Mouse (Mus musculus) kidney, postnatal 0 days (tissue): ENCODE results near the gene Stox2. TPM values are rescaled to one million over a fixed set of nuclear protein-coding genes. Genes with fewer than 3 reads are reported as not detected.
"Not testable (repeated sequence)": the region's sequence is repeated elsewhere in the genome, so short reads cannot be mapped to it uniquely, and the experiment has no call there.

Experiments used
- ATAC-seq: fragments of 200-750 bp; cut with Nextera tagmentation; replicated peaks from 2 replicates; pipeline ENCODE4 v1.8.0; 2017; ENCODE audit warnings: low read depth, moderate number of reproducible peaks, moderate TSS enrichment, moderate library complexity; ENCODE audit not compliant: low FRiP score
- DNase-seq: peaks from one replicate; pipeline ENCODE4 v3.0.0-alpha.2; 2016; ENCODE audit warnings: low spot score
- H3K27ac ChIP-seq: fragments of 300-500 bp; sonication (generic); 2 replicates; pipeline ENCODE4 v1.5.1; 2014; ENCODE audit warnings: mild to moderate bottlenecking
- H3K27me3 ChIP-seq: fragments of 300-500 bp; sonication (generic); 2 replicates; pipeline ENCODE4 v1.6.1; 2014; ENCODE audit warnings: low read length, mixed read lengths; ENCODE audit not compliant: insufficient read depth
- H3K36me3 ChIP-seq: fragments of 300-500 bp; sonication (generic); 2 replicates; pipeline ENCODE4 v1.6.1; 2014; ENCODE audit warnings: low read length, mixed read lengths; ENCODE audit not compliant: insufficient read depth
- H3K4me1 ChIP-seq: fragments of 300-500 bp; sonication (generic); replicated peaks from 2 replicates; pipeline ENCODE4 v1.6.1; 2014; ENCODE audit warnings: antibody characterized with exemption, low read length, mixed read lengths; ENCODE audit not compliant: insufficient read depth
- H3K4me2 ChIP-seq: fragments of 300-500 bp; sonication (generic); 2 replicates; pipeline ENCODE4 v1.6.1; 2014; ENCODE audit warnings: mild to moderate bottlenecking, low read length, moderate library complexity, mixed read lengths
- H3K4me3 ChIP-seq: fragments of 300-500 bp; sonication (generic); replicated peaks from 2 replicates; pipeline ENCODE4 v1.5.1; 2014; ENCODE audit warnings: low read depth, low read length
- H3K9ac ChIP-seq: fragments of 300-500 bp; sonication (generic); 2 replicates; pipeline ENCODE4 v1.6.1; 2014; ENCODE audit warnings: low read depth, low read length
- H3K9me3 ChIP-seq: fragments of 300-500 bp; sonication (generic); replicated peaks from 2 replicates; pipeline ENCODE4 v1.6.1; 2016; ENCODE audit warnings: low read length, inconsistent platforms, mixed read lengths
- CTCF ChIP-seq: IDR thresholded peaks from 2 replicates; pipeline ENCODE4 v1.5.1; 2016; ENCODE audit warnings: antibody characterized with exemption, low read depth, mild to moderate bottlenecking, moderate library complexity
- WGBS: fragments of 180-500 bp; shearing (Covaris S2); extraction: QIAGEN DNeasy Blood & Tissue Kit; methylation state at CpG from one replicate; pipeline ENCODE4 v1.1.7; 2014; 5-methylcytosine and 5-hydroxymethylcytosine counted together
- polyA plus RNA-seq: library from polyadenylated mRNA; unstranded; fragments of >200 nt; fragmentation: Nextera tagmentation; extraction: Ambion mirVana; gene quantifications from 2 replicates; pipeline ENCODE4 v1.2.1, GENCODE M21; 2015

Stox2 gene
- polyA plus RNA-seq, 1 experiment from 2014 or later: 8.8 TPM

- TF ChIP-seq CTCF: no peak
- no peaks in the 10 kb centered on the region for H3K36me3 ChIP-seq
- H3K27me3 ChIP-seq: no peaks in the 10 kb centered on the region
- no peaks in the 10 kb centered on the region for H3K4me1 ChIP-seq
- no peak overlapping the region for H3K4me3 ChIP-seq
- H3K4me2 ChIP-seq: no peak overlapping the region
- ATAC-seq: no peak
- 92% methylated on average over 7 of the region's 7 CpGs for WGBS
- H3K27ac ChIP-seq: no peak overlapping the region
- no peak overlapping the region for H3K9ac ChIP-seq
- DNase-seq: no peak
- no peaks in the 10 kb centered on the region for H3K9me3 ChIP-seq
Observed at GRCm38 (mm10) chr8:47480039-47480438, 33.9 kb upstream of the Stox2 start.

- Histone ChIP-seq H3K27me3 (no peaks in the 10 kb centered on the region), H3K9ac (no peak overlapping the region), H3K4me2 (no peak overlapping the region), H3K36me3 (no peaks in the 10 kb centered on the region), H3K9me3 (0 out of 2 replicates have a peak, but pooled peaks cover 4% of the 10 kb centered on the region), H3K4me1 (0 out of 2 replicates have a peak, but pooled peaks cover 5% of the 10 kb centered on the region), H3K27ac (no peak overlapping the region), H3K4me3 (no peak overlapping the region)
- ATAC-seq: no peak; the same call in 1 of the 2 replicates
- WGBS: 76% methylated on average over 10 of the region's 10 CpGs
- DNase-seq: peak; percentile 51
- TF ChIP-seq CTCF: no peak
Observed at GRCm38 (mm10) chr8:47461650-47462049, 15.5 kb upstream of the Stox2 start.

GRCm38 (mm10) chr8:47459216-47459749, 13.1 kb upstream of the Stox2 start:
- no peak; the same call in 1 of the 2 replicates for ATAC-seq
- Histone ChIP-seq H3K27me3 (no peaks in the 10 kb centered on the region), H3K4me1 (0 out of 2 replicates have a peak, but pooled peaks cover 5% of the 10 kb centered on the region), H3K27ac (no peak overlapping the region), H3K36me3 (no peaks in the 10 kb centered on the region), H3K9ac (no peak overlapping the region), H3K4me3 (no peak overlapping the region), H3K9me3 (0 out of 2 replicates have a peak, but pooled peaks cover 4% of the 10 kb centered on the region), H3K4me2 (no peak overlapping the region)
- DNase-seq: peak; percentile 55
- 50% methylated on average over 5 of the region's 6 CpGs for WGBS
- no peak for TF ChIP-seq CTCF

GRCm38 (mm10) chr8:47458591-47458990, 12.4 kb upstream of the Stox2 start:
- Histone ChIP-seq H3K4me3 (no peak overlapping the region), H3K36me3 (no peaks in the 10 kb centered on the region), H3K9ac (no peak overlapping the region), H3K27me3 (no peaks in the 10 kb centered on the region), H3K4me1 (0 out of 2 replicates have a peak, but pooled peaks cover 5% of the 10 kb centered on the region), H3K9me3 (0 out of 2 replicates have a peak, but pooled peaks cover 4% of the 10 kb centered on the region), H3K27ac (no peak overlapping the region), H3K4me2 (no peak overlapping the region)
- ATAC-seq (no peak), DNase-seq (no peak)
- 93% methylated on average over 10 of the region's 10 CpGs for WGBS
- no peak for TF ChIP-seq CTCF

GRCm38 (mm10) chr8:47449211-47449610, 3.0 kb upstream of the Stox2 start:
- ATAC-seq, H3K9me3 ChIP-seq: not testable (repeated sequence)
- 96% methylated on average over 2 of the region's 2 CpGs for WGBS

GRCm38 (mm10) chr8:47439271-47439670, 6.9 kb downstream of the Stox2 start:
- Histone ChIP-seq H3K4me3 (no peak overlapping the region), H3K4me1 (no peaks in the 10 kb centered on the region), H3K27me3 (no peaks in the 10 kb centered on the region), H3K9ac (no peak overlapping the region), H3K4me2 (no peak overlapping the region), H3K27ac (no peak overlapping the region), H3K36me3 (no peaks in the 10 kb centered on the region), H3K9me3 (no peaks in the 10 kb centered on the region)
- DNase-seq (no peak), ATAC-seq (no peak)
- no peak for TF ChIP-seq CTCF
- 51% methylated on average over 12 of the region's 12 CpGs for WGBS

More at GRCm38 (mm10) chr8:47449211-47449610, 3.0 kb upstream of the Stox2 start:
- H3K27me3 ChIP-seq, DNase-seq, H3K9ac ChIP-seq, H3K4me1 ChIP-seq, H3K36me3 ChIP-seq, H3K4me2 ChIP-seq, H3K4me3 ChIP-seq, H3K27ac ChIP-seq: not testable (repeated sequence)

GRCm38 (mm10) chr8:47437976-47438375, 8.2 kb downstream of the Stox2 start:
- Histone ChIP-seq H3K9me3 (no peaks in the 10 kb centered on the region), H3K9ac (no peak overlapping the region), H3K4me2 (no peak overlapping the region), H3K4me1 (no peaks in the 10 kb centered on the region), H3K4me3 (no peak overlapping the region), H3K36me3 (no peaks in the 10 kb centered on the region), H3K27me3 (no peaks in the 10 kb centered on the region), H3K27ac (no peak overlapping the region)
- WGBS: 89% methylated on average over 6 of the region's 6 CpGs
- no peak for ATAC-seq
- DNase-seq: no peak
- TF ChIP-seq CTCF: no peak
